Mouse (Mus musculus) thymus, postnatal 36 days (tissue): Measurements from ENCODE around the gene Vps13a.
"Not testable (repeated sequence)": the region's sequence is repeated elsewhere in the genome, so short reads cannot be mapped to it uniquely, and the experiment has no call there.

Source experiments
- DNase-seq, 2 experiments: peaks; one replicate each; pipeline ENCODE4 v3.0.0; 2022; ENCODE audit warnings: mixed read lengths in 2 of 2

Gene Vps13a

DNA sequence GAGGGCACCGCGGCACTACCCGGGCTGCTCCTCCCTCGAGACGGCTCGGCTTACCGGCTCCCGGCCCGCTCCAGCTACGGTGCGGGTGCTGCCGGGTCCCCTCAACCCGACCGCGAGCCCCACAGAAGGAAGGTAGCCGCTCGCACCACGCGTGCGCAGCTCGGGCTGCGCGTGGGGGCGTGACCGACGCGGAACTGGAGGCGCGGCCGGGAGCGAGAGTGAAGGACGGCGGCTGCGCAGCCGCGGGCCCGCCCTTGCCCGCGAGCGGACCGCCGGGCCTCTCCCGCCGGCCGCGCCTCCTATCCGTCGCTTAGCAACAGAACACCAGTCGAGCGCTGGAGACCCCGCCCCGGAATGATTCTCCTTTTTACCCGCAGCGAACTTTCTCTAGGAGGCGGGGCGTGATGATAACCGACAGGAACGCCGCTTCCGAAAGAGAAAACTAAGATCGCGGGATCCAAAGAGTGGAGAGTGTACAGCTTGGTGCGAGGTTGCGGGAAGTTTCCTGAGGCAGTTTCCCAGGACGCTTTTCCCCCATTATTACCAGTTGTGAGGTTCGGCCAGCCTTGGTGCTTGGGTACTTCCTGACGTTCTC lies at the start of gene Vps13a:
TSS of gene Vps13a (minus strand) at position 144 of the 595 bp plus-strand sequence.
- peak; percentile 90 to 96 for DNase-seq

DNA sequence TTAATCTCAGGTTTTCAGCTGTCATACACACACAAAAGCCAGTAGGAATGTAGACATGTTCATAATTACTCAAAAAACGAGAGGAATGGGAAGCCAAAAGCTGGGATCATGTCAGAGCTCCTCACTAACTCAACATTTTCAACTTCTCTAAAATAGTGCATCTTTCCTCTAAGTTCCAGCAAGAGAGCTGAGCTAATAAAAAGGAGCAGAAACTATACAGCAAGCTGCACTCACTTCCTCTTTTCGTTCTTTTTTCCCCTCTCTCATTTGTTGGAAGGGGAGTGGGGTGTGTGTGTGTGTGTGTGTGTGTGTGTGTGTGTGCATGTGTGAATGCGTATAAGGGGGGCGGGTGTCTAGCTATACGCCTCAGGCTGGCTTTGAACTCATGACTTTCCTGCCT lies 46.9 kb upstream of the Vps13a start:
- no peak for DNase-seq

DNA sequence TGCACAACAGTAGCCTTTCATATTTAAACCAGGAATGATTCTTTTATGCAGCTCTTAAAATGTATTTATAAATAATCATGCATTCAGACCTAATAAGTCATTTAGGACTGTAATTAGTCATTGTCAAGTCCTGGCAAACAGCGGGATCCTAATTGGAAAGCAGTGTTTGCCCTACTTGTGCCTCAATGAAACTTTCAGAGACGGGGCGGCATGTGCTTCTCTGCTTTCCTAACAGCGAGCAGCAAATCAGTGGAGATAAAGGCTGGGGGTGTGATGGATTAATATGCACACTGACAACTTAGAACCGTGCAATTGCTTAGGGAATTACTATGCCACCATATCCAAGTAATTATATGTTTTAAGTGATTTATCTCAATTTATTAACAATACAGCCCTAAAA lies 44.5 kb upstream of the Vps13a start:
- DNase-seq, result no peak

DNA sequence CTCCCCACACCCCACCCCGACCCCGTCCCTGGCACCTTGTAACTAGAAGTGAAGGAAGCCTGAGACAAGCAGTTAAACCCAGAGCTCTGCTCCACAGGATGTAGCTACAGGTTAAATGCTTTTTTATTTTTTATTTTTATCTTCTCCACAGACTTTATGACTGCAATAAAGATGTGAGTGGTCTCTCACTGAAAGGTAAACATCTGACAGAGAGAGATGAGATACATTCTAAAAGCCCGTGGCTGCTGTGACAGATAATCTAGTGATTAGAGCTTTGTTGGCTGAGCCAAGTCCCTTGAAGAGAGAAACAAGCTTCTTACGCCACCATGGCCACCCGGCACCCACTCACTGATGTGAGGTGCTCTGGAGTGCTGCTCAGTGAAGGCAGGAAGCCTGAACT lies 34.1 kb upstream of the Vps13a start:
- no peak for DNase-seq

DNA sequence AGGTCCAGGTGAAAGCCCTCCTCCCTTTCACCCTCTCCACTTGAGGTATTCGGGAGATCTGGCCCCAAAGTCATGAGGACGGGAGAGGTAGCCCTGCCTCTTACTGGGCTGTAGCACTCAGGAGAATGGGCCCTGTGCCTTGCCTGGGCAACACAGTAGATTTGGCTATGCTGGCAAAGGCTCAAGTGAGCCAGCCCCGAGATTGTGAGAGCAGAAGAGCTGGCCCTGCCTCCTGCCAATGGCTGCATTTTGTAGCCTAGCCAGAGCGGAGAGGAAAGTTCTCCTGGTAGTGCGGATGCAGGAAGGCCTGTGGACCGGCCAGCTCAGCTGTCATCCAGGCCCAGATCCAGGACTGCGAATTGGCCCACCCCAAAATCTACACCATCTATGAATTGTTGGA lies 32.6 kb upstream of the Vps13a start:
- DNase-seq, result no peak

DNA sequence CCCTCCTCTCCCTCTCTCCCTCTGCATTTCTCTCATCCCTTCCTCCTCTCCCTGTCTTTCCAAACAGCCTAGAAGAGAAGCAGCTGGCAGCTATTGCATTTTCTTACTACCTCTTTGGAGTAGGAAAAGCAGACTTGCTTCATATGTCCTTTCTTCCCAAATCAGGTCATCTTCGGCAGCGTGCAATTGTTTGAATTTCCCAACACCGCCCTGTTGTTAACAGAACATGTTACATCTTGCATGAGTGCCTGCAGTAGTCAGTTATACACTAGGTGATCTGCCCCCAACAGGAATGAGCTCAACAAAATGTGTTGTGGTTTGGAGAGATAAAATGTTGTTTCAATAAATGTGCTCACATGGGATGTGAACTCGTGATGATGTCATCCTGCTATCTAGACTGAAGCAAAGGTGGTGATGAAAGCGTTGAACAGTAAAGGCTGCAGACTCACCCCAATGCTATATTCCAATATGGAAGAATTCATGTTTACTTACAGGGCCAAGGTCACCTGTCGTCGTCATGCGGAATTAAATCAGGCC lies 31.4 kb upstream of the Vps13a start:
- no peak for DNase-seq

DNA sequence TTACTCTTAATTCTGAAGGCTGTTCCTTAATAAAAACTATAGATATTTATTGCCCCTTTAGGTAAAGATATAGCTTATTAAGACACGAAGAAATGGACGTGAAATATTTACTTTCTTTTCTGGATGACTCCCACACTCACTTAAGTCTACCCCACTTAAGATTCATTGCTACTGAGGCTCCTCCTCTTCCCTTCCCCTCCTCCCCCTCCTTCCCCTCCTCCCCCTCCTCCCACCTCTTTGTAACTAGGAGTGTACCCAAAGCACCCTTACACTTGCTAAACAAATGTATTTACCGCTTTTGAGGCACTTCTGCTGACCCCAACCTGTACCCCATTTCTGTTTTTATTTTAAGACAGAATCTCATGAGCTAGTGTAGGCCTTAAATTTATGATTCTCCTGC lies 24.4 kb upstream of the Vps13a start:
- DNase-seq, result no peak

DNA sequence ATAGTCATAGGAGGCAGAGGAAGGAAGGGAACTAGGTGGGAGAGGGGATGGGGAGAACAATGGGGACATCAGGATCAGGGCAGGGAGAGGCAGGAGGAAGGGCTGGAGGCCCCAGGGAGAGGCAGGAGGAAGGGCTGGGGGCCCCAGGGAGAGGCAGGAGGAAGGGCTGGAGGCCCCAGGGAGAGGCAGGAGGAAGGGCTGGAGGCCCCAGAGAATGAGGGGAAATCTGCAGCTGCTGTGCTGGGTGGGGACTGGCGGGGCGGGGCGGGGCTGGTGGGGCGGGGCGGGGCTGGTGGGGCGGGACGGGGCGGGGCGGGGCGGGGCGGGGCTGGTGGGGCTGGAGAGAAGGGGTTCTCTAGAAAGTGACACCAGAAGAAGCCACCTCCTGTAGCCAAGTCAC lies 23.8 kb upstream of the Vps13a start:
- peak in 1 of 2 experiments; percentile 7 for DNase-seq

DNA sequence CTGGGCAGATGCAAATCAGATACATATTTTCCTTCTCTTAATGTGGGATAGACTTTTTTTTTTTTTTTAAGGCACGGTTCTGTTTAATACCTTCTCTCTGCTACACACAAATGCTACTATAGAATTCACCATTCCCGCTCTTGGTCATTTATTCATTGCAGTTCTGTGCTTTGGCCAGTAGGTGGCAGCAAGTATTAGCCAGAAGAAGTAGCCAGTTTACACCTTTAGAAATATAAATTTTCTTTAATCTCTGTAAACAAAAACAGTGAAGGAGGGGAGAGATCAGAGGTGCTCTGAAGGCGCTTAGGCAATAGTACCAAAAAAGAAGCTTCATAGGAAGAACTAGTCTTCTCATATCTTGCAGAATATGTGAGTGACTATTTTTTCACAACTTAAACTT lies 22.0 kb upstream of the Vps13a start:
- peak; percentile 7 to 15 for DNase-seq

DNA sequence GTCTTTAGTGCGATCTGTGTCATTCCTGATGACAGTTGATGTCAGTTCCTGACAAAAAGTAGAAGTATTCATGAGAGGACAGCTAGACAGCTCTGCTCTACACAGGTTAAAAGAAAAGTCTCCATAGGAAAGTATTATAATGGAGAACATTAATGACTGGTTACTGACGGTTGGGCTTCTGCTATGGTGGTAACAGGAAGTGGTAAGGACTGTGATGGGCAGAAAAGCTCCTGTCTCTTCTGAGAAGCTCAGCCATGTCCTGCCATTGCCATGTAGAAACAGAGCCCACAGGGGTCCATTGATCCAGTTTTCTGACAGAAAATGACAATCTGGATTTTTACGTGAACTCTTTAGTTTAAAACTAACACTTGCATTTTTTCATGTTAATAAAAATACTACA lies 21.4 kb upstream of the Vps13a start:
- no peak for DNase-seq

DNA sequence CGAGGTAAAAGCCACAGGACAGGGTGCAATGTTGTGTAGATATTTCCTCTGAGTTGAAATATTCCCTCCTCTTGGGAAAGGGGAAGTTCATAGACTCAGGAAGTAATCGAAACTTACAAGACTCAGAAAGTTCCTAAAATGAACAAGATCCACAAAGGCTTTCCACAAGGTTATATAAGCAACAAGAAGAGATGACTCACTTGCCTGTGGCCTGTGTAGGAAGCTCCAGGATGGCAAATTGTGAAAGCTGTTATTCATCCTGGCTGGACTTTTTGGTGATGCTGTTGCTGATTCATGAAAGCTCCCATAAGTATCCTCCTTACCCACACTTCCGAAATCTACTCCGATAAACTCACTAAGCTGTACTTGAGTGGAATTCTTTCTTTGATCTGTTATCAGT lies 17.2 kb upstream of the Vps13a start:
- no peak for DNase-seq

DNA sequence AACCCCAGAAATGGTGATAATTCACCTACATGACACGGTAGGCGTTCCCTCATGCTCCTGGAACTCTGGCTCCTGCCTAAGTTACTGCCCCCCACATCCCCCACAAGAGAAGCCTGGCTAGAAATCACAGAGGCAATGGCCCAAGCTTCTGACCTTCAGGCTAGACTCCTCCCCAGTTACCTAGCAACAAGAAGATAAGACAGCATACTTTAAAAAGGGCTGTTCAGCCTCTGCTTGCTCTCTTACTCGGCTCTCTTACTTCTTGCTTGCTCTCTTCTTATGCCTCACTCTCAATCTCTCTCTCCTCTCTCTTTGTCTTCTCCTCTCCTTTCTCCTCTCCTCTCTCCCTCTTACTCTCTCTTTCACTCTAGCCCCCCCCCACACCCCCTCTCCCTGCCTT lies 13.8 kb upstream of the Vps13a start:
- DNase-seq, result not testable (repeated sequence)

DNA sequence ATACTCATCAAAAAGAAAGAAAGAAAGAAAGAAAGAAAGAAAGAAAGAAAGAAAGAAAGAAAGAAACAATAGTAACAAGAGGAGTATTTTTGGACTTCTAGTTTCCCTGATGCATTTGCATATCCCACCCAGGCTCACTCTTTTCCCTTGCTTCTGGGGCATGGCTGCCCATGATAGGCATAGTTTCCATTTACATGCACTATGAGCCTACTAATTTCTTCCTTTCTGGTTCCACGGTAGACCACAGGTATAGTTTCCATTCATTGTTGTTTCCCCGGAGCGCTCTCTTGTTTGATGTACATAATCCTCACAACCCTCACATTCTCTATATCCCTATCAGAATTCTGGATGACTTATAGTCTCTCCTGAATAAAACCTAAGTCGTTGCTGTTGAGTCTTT lies 9.2 kb upstream of the Vps13a start:
- no peak for DNase-seq

DNA sequence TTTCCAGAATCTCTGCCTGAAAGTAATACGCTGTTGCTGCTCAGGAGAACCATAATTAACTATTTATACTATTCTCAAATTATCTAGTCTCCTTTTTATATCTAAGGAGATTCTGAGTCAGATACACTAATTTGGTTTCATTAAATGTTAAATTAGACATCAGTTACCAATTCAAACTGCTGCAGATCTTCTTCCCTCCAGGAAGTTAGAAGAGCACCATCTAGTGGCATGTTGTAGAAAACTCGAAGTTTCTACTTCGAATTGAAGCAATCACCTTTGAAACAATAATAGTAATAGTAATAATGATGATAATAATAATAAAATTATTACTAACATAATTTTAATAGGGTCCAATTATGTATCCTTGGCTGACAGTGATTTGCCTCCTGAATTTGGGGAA lies 4.1 kb upstream of the Vps13a start:
- DNase-seq, result no peak

DNA sequence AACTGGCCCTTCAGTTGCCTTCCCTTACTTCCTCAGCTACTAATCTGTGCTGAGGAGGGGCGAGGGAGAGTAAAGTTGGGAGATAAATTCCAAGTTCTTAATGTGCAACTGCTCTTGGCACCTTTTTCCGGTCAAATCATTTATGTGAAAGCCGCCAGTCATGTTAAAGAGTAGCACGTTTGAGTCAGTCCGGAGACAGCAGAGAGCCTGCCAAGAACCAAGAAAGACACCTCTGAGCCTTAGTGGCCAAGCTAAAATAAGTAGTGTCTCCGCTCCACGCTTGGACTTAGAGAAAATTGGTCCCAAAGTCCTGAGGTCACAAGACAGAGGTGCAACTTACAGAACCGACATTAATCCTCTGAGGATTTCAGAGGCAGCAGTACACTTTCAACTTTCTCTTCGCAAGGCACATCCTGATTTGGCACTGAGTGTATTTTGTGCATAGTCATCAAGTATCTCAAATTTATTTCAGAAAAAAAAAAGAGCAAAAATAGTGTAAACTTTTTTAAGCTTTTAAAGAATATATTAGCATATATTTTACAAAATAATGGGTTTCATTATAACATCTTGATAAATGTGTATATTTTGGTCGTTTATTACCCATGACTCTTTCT lies 780 bp upstream of the Vps13a start:
- DNase-seq, result no peak

DNA sequence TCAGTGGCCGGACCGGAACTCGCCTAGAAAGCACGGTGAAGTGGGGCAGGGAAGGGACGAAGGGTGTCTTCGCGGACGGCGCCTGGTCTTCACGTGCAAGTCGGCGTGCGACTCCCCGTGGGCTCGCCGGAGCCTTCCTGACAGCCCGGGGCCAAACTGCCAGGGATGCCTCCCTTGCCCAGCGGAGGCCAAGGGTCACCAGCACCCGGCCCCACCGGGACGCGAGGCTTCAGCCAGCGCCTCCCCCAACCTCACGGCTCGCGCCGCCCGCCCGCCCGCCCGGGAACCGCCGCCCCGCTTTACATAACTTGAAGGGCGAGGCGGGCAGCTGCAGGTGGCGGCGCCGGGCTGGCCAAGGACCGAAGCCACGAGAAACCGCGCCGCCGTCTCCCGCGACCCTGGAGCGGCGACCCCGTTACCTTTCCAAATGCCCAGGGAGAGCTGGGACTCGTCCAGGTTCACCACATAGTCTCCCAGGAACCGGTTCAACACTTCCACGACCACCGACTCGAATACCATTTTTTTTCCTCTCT lies 416 bp downstream of the Vps13a start:
- DNase-seq, result no peak

DNA sequence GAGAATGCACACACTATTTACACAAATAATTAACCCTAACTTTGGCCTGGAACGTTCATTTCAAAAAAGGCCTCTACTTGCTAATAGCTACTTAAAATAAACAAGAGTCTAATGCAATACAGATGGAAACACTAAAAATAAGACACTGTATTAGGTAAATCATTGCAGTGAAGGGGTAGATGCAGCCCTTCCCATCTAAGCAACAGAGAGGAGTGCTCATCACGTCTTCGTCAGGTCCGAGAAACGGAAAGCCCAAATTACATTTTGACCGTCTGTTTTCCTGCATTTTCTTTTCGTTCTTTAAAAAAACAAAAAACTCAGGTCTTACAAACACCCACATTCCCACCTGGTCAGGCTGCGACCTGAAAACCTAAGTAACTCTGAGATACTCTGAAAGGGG lies 947 bp downstream of the Vps13a start:
- DNase-seq, result no peak

DNA sequence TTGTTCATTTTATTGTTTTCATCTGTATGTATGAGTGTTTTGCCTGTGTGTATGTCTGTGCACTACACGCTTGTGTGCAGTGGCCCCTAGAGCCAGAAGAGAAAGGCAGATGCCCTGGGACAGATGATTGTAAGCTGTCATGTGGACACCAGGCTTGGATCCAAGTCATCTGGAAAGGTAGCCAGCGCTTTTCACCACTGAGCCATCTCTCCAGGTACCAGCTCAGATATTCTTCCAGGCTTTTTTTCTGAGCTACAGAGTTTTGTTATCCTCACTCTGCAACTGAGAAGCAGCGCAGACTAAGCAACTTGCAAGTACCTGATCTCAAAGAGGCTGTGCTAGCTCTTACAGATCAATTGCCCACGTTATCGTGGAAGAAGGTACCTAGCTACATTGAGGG lies 1.5 kb downstream of the Vps13a start:
- DNase-seq, result no peak

DNA sequence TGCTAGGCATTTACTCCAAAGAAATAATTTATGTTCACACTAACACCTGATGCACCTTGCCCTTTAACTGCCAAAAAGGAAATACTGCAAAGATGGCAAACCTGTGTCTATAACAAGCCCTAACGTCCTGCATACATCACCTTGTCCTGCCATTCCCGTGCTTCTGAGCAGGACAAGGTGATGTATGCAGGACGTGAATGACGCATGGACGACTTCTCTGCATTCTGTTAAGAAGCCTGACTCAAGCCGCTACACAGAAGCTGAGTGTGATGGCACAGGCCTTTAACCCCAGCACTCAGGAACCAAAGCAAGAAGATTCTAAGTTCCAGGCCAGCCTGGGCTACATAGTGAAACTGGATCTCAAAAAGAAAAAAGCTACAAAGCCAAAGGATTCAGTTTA lies 2.2 kb downstream of the Vps13a start:
- DNase-seq, result no peak

DNA sequence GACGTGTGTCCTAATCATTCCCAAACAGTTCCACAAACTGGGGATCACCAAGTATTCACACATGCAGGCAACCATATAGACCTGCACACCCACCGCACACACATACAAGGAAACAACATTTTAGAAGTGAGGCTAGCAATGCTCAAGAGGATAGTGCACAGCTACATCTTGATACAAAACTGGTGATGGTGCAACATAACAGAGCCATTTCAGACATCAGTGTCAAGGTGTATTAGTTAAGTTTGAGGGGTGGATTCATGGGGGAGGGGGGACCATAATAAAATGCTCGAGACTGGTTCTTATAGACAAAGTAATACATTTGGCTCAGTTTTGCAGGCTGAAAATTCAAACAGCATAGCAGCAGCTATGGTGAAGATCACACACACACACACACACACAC lies 2.8 kb downstream of the Vps13a start:
- DNase-seq, result no peak

DNA sequence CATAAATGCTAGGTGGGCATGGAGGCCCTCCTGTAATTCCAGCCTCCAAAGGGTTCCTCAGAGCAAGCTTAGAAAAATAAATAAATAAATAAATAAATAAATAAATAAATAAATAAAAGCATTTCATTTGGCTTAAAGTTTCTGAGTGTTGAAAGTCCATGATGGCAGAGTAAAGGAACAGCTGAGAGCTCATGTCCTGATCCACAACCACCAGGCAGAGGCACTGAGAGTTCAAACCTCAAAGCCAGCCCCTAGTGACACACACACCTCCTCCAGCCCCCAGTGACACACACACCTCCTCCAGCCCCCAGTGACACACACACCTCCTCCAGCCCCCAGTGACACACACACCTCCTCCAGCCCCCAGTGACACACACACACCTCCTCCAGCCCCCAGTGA lies 3.3 kb downstream of the Vps13a start:
- DNase-seq, result not testable (repeated sequence)

DNA sequence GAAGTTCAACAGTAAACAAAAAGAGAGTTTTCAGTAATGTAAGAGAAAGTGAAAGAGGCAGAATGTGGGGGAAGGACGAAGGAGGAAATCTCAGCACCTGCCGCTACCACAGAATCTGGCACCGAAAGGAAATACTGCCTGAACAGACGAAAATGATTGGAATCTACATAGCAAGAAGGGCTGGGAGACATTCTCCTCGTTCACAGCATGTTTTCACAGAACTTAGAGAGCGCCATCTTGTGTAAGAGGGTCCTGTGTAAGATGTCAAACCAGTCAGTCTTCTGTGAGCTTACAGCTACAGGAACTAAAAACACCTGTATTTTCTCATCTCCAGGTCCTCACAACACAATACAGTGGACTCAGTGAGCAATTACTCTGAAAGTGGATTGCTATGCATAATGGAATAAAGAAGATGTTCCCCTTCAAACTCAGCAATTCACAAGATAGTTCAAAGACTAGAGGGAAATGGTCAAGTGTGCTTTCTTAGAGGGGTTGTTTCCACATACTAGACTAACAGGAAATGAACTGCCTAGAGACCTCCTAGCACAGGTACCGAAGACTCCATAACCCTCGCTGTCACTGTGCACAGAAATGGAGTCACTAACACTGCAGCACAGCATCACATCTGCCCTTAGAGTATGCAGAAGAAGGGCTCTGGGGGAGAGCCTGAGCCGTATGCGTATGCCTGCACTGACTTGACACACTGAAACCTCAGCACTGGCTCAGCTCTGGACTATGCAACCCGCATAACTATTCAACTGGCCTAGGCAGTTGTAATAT lies 7.3 kb downstream of the Vps13a start:
- DNase-seq, result peak in 1 of 2 experiments; percentile 20

DNA sequence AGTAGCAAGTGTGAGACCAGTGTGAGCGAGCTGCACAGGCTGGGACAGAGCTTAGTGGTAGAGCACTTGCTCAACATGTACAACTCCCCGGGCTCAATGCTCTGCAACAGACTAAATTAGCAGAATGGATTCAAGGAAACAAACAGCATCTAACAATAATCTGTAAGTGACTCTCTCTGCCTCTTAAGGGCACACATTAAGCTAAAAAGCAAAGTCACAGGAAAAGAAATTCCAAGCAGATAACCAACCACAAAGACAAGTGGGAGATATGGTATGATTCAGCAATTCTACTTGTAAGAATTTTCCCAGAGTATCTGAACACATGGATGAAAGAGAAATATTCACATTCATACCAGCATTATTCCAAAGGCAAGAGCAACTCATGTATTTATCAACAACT lies 13.3 kb downstream of the Vps13a start:
- no peak for DNase-seq

DNA sequence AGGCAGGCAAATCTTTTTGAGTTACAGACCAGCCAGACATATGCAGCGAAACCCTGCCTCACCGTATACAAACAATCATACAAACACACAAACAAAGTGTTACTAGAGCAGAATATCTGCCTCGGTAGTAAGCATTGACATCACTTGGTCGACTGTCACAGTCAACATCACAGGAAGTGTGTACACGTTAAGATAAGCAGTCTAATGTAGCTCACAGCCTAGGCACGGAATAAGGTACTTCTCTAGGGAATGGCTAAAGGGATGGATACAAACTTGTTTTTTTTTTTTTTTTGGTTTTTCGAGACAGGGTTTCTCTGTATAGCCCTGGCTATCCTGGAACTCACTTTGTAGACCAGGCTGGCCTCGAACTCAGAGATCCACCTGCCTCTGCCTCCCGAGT lies 23.3 kb downstream of the Vps13a start:
- not testable (repeated sequence) for DNase-seq
